Mouse (Mus musculus) spleen, adult 18-20 months (tissue): ENCODE results near the gene Kank2.
"Not testable (repeated sequence)": the region's sequence is repeated elsewhere in the genome, so short reads cannot be mapped to it uniquely, and the experiment has no call there.

Source experiments
- DNase-seq, 2 experiments: peaks; one replicate each; pipeline ENCODE4 v3.0.0; 2022; ENCODE audit warnings: mixed read lengths in 2 of 2

Gene Kank2

GRCm38 (mm10) chr9:21816716-21817305 lies 18.3 kb upstream of the Kank2 start:
- DNase-seq = no peak

GRCm38 (mm10) chr9:21811170-21811569 lies 12.6 kb upstream of the Kank2 start:
- DNase-seq = no peak

GRCm38 (mm10) chr9:21808561-21808960 lies 10.0 kb upstream of the Kank2 start:
- no peak for DNase-seq

- DNase-seq = no peak
These were observed 8.4 kb upstream of the Kank2 start for GRCm38 (mm10) chr9:21806976-21807375.

- DNase-seq = no peak
These were observed 7.8 kb upstream of the Kank2 start for GRCm38 (mm10) chr9:21806363-21806762.

GRCm38 (mm10) chr9:21803986-21804644 lies 5.6 kb upstream of the Kank2 start:
- DNase-seq = peak; percentile 39 to 78

GRCm38 (mm10) chr9:21801591-21801990 lies 3.0 kb upstream of the Kank2 start:
- DNase-seq = no peak

GRCm38 (mm10) chr9:21801121-21801520 lies 2.6 kb upstream of the Kank2 start:
- DNase-seq = no peak

GRCm38 (mm10) chr9:21799010-21799350 lies 436 bp upstream of the Kank2 start:
- DNase-seq = no peak

- DNase-seq = peak; percentile 22 to 31
These were observed 611 bp downstream of the Kank2 start for GRCm38 (mm10) chr9:21797921-21798344.

- no peak for DNase-seq
These were observed 1.6 kb downstream of the Kank2 start for GRCm38 (mm10) chr9:21796919-21797318.

GRCm38 (mm10) chr9:21796259-21796658 lies 2.3 kb downstream of the Kank2 start:
- no peak for DNase-seq

GRCm38 (mm10) chr9:21795579-21795978 lies 3.0 kb downstream of the Kank2 start:
- no peak for DNase-seq

- DNase-seq = no peak
These were observed 3.6 kb downstream of the Kank2 start for GRCm38 (mm10) chr9:21794925-21795324.

- DNase-seq = no peak
These were observed 4.2 kb downstream of the Kank2 start for GRCm38 (mm10) chr9:21794344-21794834.

- not testable (repeated sequence) for DNase-seq
These were observed 5.0 kb downstream of the Kank2 start for GRCm38 (mm10) chr9:21793507-21793906.

GRCm38 (mm10) chr9:21792644-21793043 lies 5.9 kb downstream of the Kank2 start:
- peak in 1 of 2 experiments; percentile 12 for DNase-seq

- DNase-seq = no peak
These were observed 6.7 kb downstream of the Kank2 start for GRCm38 (mm10) chr9:21791861-21792260.

GRCm38 (mm10) chr9:21788234-21788633 lies 10.3 kb downstream of the Kank2 start:
- no peak for DNase-seq

- no peak for DNase-seq
These were observed 10.9 kb downstream of the Kank2 start for GRCm38 (mm10) chr9:21787654-21788053.

- DNase-seq = peak; percentile 32 to 63
These were observed 11.6 kb downstream of the Kank2 start for GRCm38 (mm10) chr9:21786906-21787305.

- not testable (repeated sequence) for DNase-seq
These were observed 12.2 kb downstream of the Kank2 start for GRCm38 (mm10) chr9:21786309-21786708.

GRCm38 (mm10) chr9:21784517-21785307 lies 13.8 kb downstream of the Kank2 start:
- no peak for DNase-seq
